Mouse (Mus musculus) intestine, postnatal 0 days (tissue): ENCODE data around the gene 4931406C07Rik. TPM values are rescaled to one million over a fixed set of nuclear protein-coding genes. Genes with fewer than 3 reads are reported as not detected.

Experiments
- ATAC-seq: fragments of 200-750 bp; cut with Nextera tagmentation; 2 replicates; pipeline ENCODE4 v1.8.0; 2017; ENCODE audit warnings: mild to moderate bottlenecking, moderate TSS enrichment, moderate library complexity
- H3K27ac ChIP-seq: fragments of 300-500 bp; sonication (generic); 2 replicates; pipeline ENCODE4 v1.5.1; 2014; ENCODE audit warnings: mild to moderate bottlenecking, low read depth, low read length, moderate library complexity
- H3K27me3 ChIP-seq: fragments of 300-500 bp; sonication (generic); replicated peaks from 2 replicates; pipeline ENCODE4 v1.6.1; 2014; ENCODE audit warnings: low read length, mixed read lengths; ENCODE audit not compliant: control insufficient read depth, insufficient read depth
- H3K36me3 ChIP-seq: fragments of 300-500 bp; sonication (generic); 2 replicates; pipeline ENCODE4 v1.6.1; 2014; ENCODE audit warnings: mild to moderate bottlenecking, moderate library complexity; ENCODE audit not compliant: control insufficient read depth, insufficient read depth
- H3K4me1 ChIP-seq: fragments of 300-500 bp; sonication (generic); replicated peaks from 2 replicates; pipeline ENCODE4 v1.6.1; 2014; ENCODE audit warnings: antibody characterized with exemption, low read length, mixed read lengths; ENCODE audit not compliant: control insufficient read depth, insufficient read depth
- H3K4me2 ChIP-seq: fragments of 300-500 bp; sonication (generic); replicated peaks from 2 replicates; pipeline ENCODE4 v1.6.1; 2014; ENCODE audit warnings: low read depth, mild to moderate bottlenecking, moderate library complexity
- H3K4me3 ChIP-seq: fragments of 300-500 bp; sonication (generic); 2 replicates; pipeline ENCODE4 v1.5.1; 2014; ENCODE audit warnings: low read depth, low read length
- H3K9ac ChIP-seq: fragments of 300-500 bp; sonication (generic); 2 replicates; pipeline ENCODE4 v1.6.1; 2014; ENCODE audit warnings: mild to moderate bottlenecking, low read depth, low read length
- H3K9me3 ChIP-seq: fragments of 300-500 bp; sonication (generic); 2 replicates; pipeline ENCODE4 v1.6.1; 2016; ENCODE audit warnings: mixed run types; ENCODE audit not compliant: control insufficient read depth
- CTCF ChIP-seq: sonication (generic); IDR thresholded peaks from 2 replicates; pipeline ENCODE4 v1.5.1; 2016; ENCODE audit warnings: low read depth, mild to moderate bottlenecking, control low read depth, antibody characterized with exemption, moderate library complexity
- WGBS: fragments of 180-500 bp; shearing (Covaris S2); extraction: QIAGEN DNeasy Blood & Tissue Kit; methylation state at CpG from one replicate; pipeline ENCODE4 v1.1.7; 2014; 5-methylcytosine and 5-hydroxymethylcytosine counted together
- polyA plus RNA-seq: library from polyadenylated mRNA; unstranded; fragments of >200 nt; fragmentation: Nextera tagmentation; extraction: Ambion mirVana; gene quantifications from 2 replicates; pipeline ENCODE4 v1.2.1, GENCODE M21; 2015

The 4931406C07Rik gene
- polyA plus RNA-seq, 1 experiment from 2014 or later: 15.4 TPM

GRCm38 (mm10) chr9:15298451-15298850, 7.8 kb downstream of the 4931406C07Rik start:
- Histone ChIP-seq H3K27me3 (no peaks in the 10 kb centered on the region), H3K4me1 (no peaks in the 10 kb centered on the region), H3K9me3 (no peaks in the 10 kb centered on the region), H3K4me3 (no peak overlapping the region), H3K27ac (no peak overlapping the region), H3K9ac (no peak overlapping the region), H3K36me3 (peaks cover 14% of the 10 kb centered on the region; the same call in 1 of the 2 replicates), H3K4me2 (no peak overlapping the region)
- TF ChIP-seq CTCF: no peak
- ATAC-seq: no peak
- WGBS: 31% methylated on average over 2 of the region's 2 CpGs

- no peak overlapping the region for H3K9ac ChIP-seq
- 82% methylated on average over 7 of the region's 7 CpGs for WGBS
- H3K4me2 ChIP-seq: no peak overlapping the region
- no peaks in the 10 kb centered on the region for H3K4me1 ChIP-seq
- no peak overlapping the region for H3K4me3 ChIP-seq
- no peaks in the 10 kb centered on the region for H3K27me3 ChIP-seq
- no peaks in the 10 kb centered on the region for H3K9me3 ChIP-seq
- H3K36me3 ChIP-seq: peaks cover 14% of the 10 kb centered on the region; the same call in 1 of the 2 replicates
- no peak for TF ChIP-seq CTCF
- H3K27ac ChIP-seq: no peak overlapping the region
- no peak for ATAC-seq
Observed at GRCm38 (mm10) chr9:15297112-15297511, 9.1 kb downstream of the 4931406C07Rik start.

GRCm38 (mm10) chr9:15289251-15289650, 17.0 kb downstream of the 4931406C07Rik start:
- H3K9ac ChIP-seq: no peak overlapping the region
- TF ChIP-seq CTCF: no peak
- 80% methylated on average over 6 of the region's 6 CpGs for WGBS
- no peak overlapping the region for H3K4me2 ChIP-seq
- no peaks in the 10 kb centered on the region for H3K27me3 ChIP-seq
- H3K27ac ChIP-seq: no peak overlapping the region
- no peak overlapping the region for H3K4me3 ChIP-seq
- no peaks in the 10 kb centered on the region for H3K4me1 ChIP-seq
- H3K9me3 ChIP-seq: no peaks in the 10 kb centered on the region
- peaks cover 22% of the 10 kb centered on the region for H3K36me3 ChIP-seq
- ATAC-seq: no peak

GRCm38 (mm10) chr9:15288402-15288801, 17.8 kb downstream of the 4931406C07Rik start:
- Histone ChIP-seq H3K4me3 (no peak overlapping the region), H3K4me2 (no peak overlapping the region), H3K9ac (no peak overlapping the region), H3K4me1 (no peaks in the 10 kb centered on the region), H3K27ac (no peak overlapping the region), H3K27me3 (no peaks in the 10 kb centered on the region), H3K9me3 (no peaks in the 10 kb centered on the region), H3K36me3 (peaks cover 16% of the 10 kb centered on the region)
- no peak for ATAC-seq
- WGBS: 94% methylated on average over 3 of the region's 3 CpGs
- TF ChIP-seq CTCF: no peak

- no peaks in the 10 kb centered on the region for H3K27me3 ChIP-seq
- H3K9me3 ChIP-seq: no peaks in the 10 kb centered on the region
- peaks cover 16% of the 10 kb centered on the region for H3K36me3 ChIP-seq
- no peak for ATAC-seq
- TF ChIP-seq CTCF: peak; percentile 19; the same call in 1 of the 2 replicates
- no peak overlapping the region for H3K4me2 ChIP-seq
- H3K4me1 ChIP-seq: no peaks in the 10 kb centered on the region
- H3K27ac ChIP-seq: no peak overlapping the region
- 59% methylated on average over 6 of the region's 6 CpGs for WGBS
- H3K9ac ChIP-seq: no peak overlapping the region
- no peak overlapping the region for H3K4me3 ChIP-seq
Observed at GRCm38 (mm10) chr9:15287846-15288245, 18.4 kb downstream of the 4931406C07Rik start.

- H3K27ac ChIP-seq: no peak overlapping the region
- WGBS: 68% methylated on average over 3 of the region's 3 CpGs
- TF ChIP-seq CTCF: peak; percentile 64
Observed at GRCm38 (mm10) chr9:15285443-15285842, 20.8 kb downstream of the 4931406C07Rik start.

GRCm38 (mm10) chr9:15280491-15280879, 25.8 kb downstream of the 4931406C07Rik start:
- peaks cover 8% of the 10 kb centered on the region for H3K36me3 ChIP-seq
- no peaks in the 10 kb centered on the region for H3K27me3 ChIP-seq
- H3K4me1 ChIP-seq: no peaks in the 10 kb centered on the region
- H3K4me3 ChIP-seq: peak overlapping the region; percentile 92
- H3K9me3 ChIP-seq: no peaks in the 10 kb centered on the region
- 35% methylated on average over 5 of the region's 5 CpGs for WGBS
- TF ChIP-seq CTCF: no peak
- H3K27ac ChIP-seq: peak overlapping the region; percentile 6; the same call in 1 of the 2 replicates
- no peak for ATAC-seq
- peak overlapping the region; percentile 79 for H3K4me2 ChIP-seq
- peak overlapping the region; percentile 93 for H3K9ac ChIP-seq

More at GRCm38 (mm10) chr9:15285443-15285842, 20.8 kb downstream of the 4931406C07Rik start:
- no peak overlapping the region for H3K4me2 ChIP-seq
- no peak overlapping the region for H3K4me3 ChIP-seq
- no peaks in the 10 kb centered on the region for H3K9me3 ChIP-seq
- no peak for ATAC-seq
- no peaks in the 10 kb centered on the region for H3K27me3 ChIP-seq
- H3K4me1 ChIP-seq: no peaks in the 10 kb centered on the region
- peaks cover 16% of the 10 kb centered on the region for H3K36me3 ChIP-seq
- H3K9ac ChIP-seq: no peak overlapping the region
